Mouse (Mus musculus) heart, embryonic 13.5 days (tissue): ENCODE results near the gene Nfkb2. TPM values are rescaled to one million over a fixed set of nuclear protein-coding genes. Genes with fewer than 3 reads are reported as not detected.
A peak's percentile ranks its signal among the peaks of the same experiment; 100 is the strongest.

Source experiments
- ATAC-seq: fragments of 200-750 bp; cut with Nextera tagmentation; 2 replicates; pipeline ENCODE4 v1.8.0; 2017; ENCODE audit warnings: moderate TSS enrichment; ENCODE audit not compliant: insufficient number of reproducible peaks, low FRiP score, low TSS enrichment; ENCODE audit errors: extremely low read depth
- H3K27ac ChIP-seq: fragments of 300-500 bp; sonication (generic); replicated peaks from 2 replicates; pipeline ENCODE4 v1.5.1; 2015; ENCODE audit warnings: moderate library complexity, mild to moderate bottlenecking, inconsistent platforms
- H3K27me3 ChIP-seq: fragments of 300-500 bp; sonication (generic); replicated peaks from 2 replicates; pipeline ENCODE4 v1.6.1; 2015; ENCODE audit warnings: mild to moderate bottlenecking, inconsistent platforms
- H3K36me3 ChIP-seq: fragments of 300-500 bp; sonication (generic); 2 replicates; pipeline ENCODE4 v1.6.1; 2015; ENCODE audit warnings: mild to moderate bottlenecking, inconsistent platforms
- H3K4me1 ChIP-seq: fragments of 300-500 bp; sonication (generic); 2 replicates; pipeline ENCODE4 v1.6.1; 2015; ENCODE audit warnings: inconsistent platforms
- H3K4me2 ChIP-seq: fragments of 300-500 bp; sonication (generic); 2 replicates; pipeline ENCODE4 v1.6.1; 2015; ENCODE audit warnings: inconsistent platforms, mild to moderate bottlenecking, moderate library complexity
- H3K4me3 ChIP-seq: fragments of 300-500 bp; sonication (generic); 2 replicates; pipeline ENCODE4 v1.5.1; 2015; ENCODE audit warnings: moderate library complexity, mild to moderate bottlenecking, inconsistent platforms
- H3K9ac ChIP-seq: fragments of 300-500 bp; sonication (generic); 2 replicates; pipeline ENCODE4 v1.6.1; 2015; ENCODE audit warnings: inconsistent platforms, mild to moderate bottlenecking, moderate library complexity
- H3K9me3 ChIP-seq: fragments of 300-500 bp; sonication (generic); 2 replicates; pipeline ENCODE4 v1.6.1; 2016; ENCODE audit warnings: inconsistent platforms
- WGBS: fragments of 180-500 bp; shearing (Covaris S2); methylation state at CpG from one replicate; pipeline ENCODE4 v1.1.7; 2015; ENCODE audit warnings: mixed read lengths; 5-methylcytosine and 5-hydroxymethylcytosine counted together
- polyA plus RNA-seq: library from polyadenylated mRNA; unstranded; fragments of >200 nt; fragmentation: Nextera tagmentation; extraction: Ambion mirVana; gene quantifications from 2 replicates; pipeline ENCODE4 v1.2.1, GENCODE M21; 2015

Gene Nfkb2
- polyA plus RNA-seq, 1 experiment from 2014 or later: 6.3 TPM

- Histone ChIP-seq H3K4me2 (no peak overlapping the region), H3K9me3 (no peaks in the 10 kb centered on the region), H3K27ac (no peak overlapping the region), H3K4me1 (peaks cover 30% of the 10 kb centered on the region), H3K27me3 (peaks cover 61% of the 10 kb centered on the region), H3K4me3 (no peak overlapping the region), H3K36me3 (peaks cover 48% of the 10 kb centered on the region), H3K9ac (no peak overlapping the region)
- ATAC-seq: no peak
- WGBS: 72% methylated on average over 21 of the region's 21 CpGs
Observed at GRCm38 (mm10) chr19:46309651-46310305, 5.7 kb downstream of the Nfkb2 start.

GRCm38 (mm10) chr19:46310312-46310865 lies 6.3 kb downstream of the Nfkb2 start:
- Histone ChIP-seq H3K9ac (no peak overlapping the region), H3K4me1 (peaks cover 34% of the 10 kb centered on the region), H3K9me3 (no peaks in the 10 kb centered on the region), H3K36me3 (peaks cover 48% of the 10 kb centered on the region), H3K27ac (no peak overlapping the region), H3K27me3 (peaks cover 67% of the 10 kb centered on the region), H3K4me2 (no peak overlapping the region), H3K4me3 (no peak overlapping the region)
- 81% methylated on average over 12 of the region's 12 CpGs for WGBS
- ATAC-seq: no peak

GRCm38 (mm10) chr19:46311341-46311740 lies 7.2 kb downstream of the Nfkb2 start:
- Histone ChIP-seq H3K4me2 (no peak overlapping the region), H3K27ac (no peak overlapping the region), H3K36me3 (peaks cover 48% of the 10 kb centered on the region), H3K9me3 (no peaks in the 10 kb centered on the region), H3K27me3 (peaks cover 77% of the 10 kb centered on the region), H3K4me3 (no peak overlapping the region), H3K4me1 (peaks cover 37% of the 10 kb centered on the region), H3K9ac (no peak overlapping the region)
- no peak for ATAC-seq
- 80% methylated on average over 9 of the region's 9 CpGs for WGBS

- 89% methylated on average over 21 of the region's 21 CpGs for WGBS
- H3K9ac ChIP-seq: no peak overlapping the region
- no peak overlapping the region for H3K4me3 ChIP-seq
- no peak for ATAC-seq
- H3K27me3 ChIP-seq: peaks cover 84% of the 10 kb centered on the region
- peaks cover 45% of the 10 kb centered on the region for H3K36me3 ChIP-seq
- H3K27ac ChIP-seq: no peak overlapping the region
- H3K4me2 ChIP-seq: no peak overlapping the region
- H3K9me3 ChIP-seq: no peaks in the 10 kb centered on the region
- peaks cover 46% of the 10 kb centered on the region for H3K4me1 ChIP-seq
Observed at GRCm38 (mm10) chr19:46312566-46312965, 8.4 kb downstream of the Nfkb2 start.

DNA sequence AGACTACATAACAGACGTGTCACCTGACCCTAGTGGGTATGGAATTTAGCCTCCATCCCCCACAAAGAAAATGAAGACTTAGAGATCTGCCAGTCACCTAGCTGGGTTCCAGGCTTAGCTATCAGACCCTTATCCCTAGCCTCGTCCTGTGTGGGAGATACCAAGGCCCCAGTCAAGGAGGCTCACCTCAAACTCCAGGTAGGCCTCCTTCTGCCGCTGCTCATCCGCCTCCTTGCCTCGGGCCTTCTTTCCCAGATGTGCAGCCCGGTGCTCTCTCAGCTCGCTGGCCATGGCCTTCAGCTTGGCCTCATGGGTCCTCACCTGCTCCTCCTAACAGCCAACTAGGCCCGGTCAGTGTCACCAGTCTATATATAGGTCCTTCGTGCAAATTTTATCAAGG lies 9.0 kb downstream of the Nfkb2 start:
- H3K9me3 ChIP-seq: no peaks in the 10 kb centered on the region
- H3K4me1 ChIP-seq: peaks cover 52% of the 10 kb centered on the region
- no peak overlapping the region for H3K4me3 ChIP-seq
- ATAC-seq: no peak
- H3K4me2 ChIP-seq: no peak overlapping the region
- no peak overlapping the region for H3K27ac ChIP-seq
- H3K36me3 ChIP-seq: peaks cover 39% of the 10 kb centered on the region
- 74% methylated on average over 9 of the region's 9 CpGs for WGBS
- peaks cover 84% of the 10 kb centered on the region for H3K27me3 ChIP-seq
- H3K9ac ChIP-seq: no peak overlapping the region

- Histone ChIP-seq H3K4me3 (no peak overlapping the region), H3K27ac (no peak overlapping the region), H3K4me2 (no peak overlapping the region), H3K9ac (no peak overlapping the region), H3K4me1 (peaks cover 53% of the 10 kb centered on the region), H3K9me3 (no peaks in the 10 kb centered on the region), H3K36me3 (peaks cover 35% of the 10 kb centered on the region), H3K27me3 (peaks cover 84% of the 10 kb centered on the region)
- ATAC-seq: no peak
- 66% methylated on average over 6 of the region's 6 CpGs for WGBS
Observed at GRCm38 (mm10) chr19:46313591-46313990, 9.5 kb downstream of the Nfkb2 start.

DNA sequence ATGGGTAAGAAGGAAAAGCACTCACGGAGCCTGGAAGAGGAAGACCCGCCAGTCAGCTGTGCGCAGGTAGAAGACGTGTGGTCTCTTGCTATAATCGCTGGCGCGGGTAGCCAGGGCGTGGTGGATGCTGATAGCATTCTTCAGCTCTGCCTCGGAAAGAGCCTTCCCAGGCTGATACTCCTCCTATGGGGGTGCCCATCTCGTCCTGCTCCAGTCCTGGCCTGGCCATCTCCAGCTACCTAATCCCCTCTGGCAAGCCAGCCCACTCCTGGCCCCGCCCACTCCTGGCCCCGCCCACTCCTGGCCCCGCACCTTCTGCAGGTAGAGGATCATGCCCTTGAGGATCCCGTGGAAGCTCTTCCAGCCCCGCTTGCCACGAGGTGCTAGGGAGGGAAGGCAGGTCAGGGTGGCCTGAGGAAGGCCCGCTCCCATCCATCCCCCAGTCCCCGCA lies 10.1 kb downstream of the Nfkb2 start:
- H3K9me3 ChIP-seq: no peaks in the 10 kb centered on the region
- peaks cover 55% of the 10 kb centered on the region for H3K4me1 ChIP-seq
- H3K4me3 ChIP-seq: 0 out of 2 replicates have a peak overlapping the region, but pooled peaks have one; percentile 17
- WGBS: 13% methylated on average over 18 of the region's 18 CpGs
- no peak overlapping the region for H3K9ac ChIP-seq
- peaks cover 35% of the 10 kb centered on the region for H3K36me3 ChIP-seq
- H3K27ac ChIP-seq: no peak overlapping the region
- ATAC-seq: no peak
- H3K27me3 ChIP-seq: peaks cover 87% of the 10 kb centered on the region
- H3K4me2 ChIP-seq: peak overlapping the region; percentile 81; the same call in 1 of the 2 replicates

GRCm38 (mm10) chr19:46314872-46315742 lies 11.0 kb downstream of the Nfkb2 start:
- H3K36me3 ChIP-seq: peaks cover 29% of the 10 kb centered on the region
- H3K9ac ChIP-seq: peak overlapping the region; percentile 19; the same call in 1 of the 2 replicates
- H3K4me2 ChIP-seq: peak overlapping the region; percentile 81
- no peak for ATAC-seq
- peak overlapping the region; percentile 17; the same call in 1 of the 2 replicates for H3K4me3 ChIP-seq
- no peaks in the 10 kb centered on the region for H3K9me3 ChIP-seq
- H3K27ac ChIP-seq: peak overlapping the region; percentile 16; the same call in 1 of the 2 replicates
- peaks cover 58% of the 10 kb centered on the region for H3K4me1 ChIP-seq
- H3K27me3 ChIP-seq: peaks cover 90% of the 10 kb centered on the region
- WGBS: 26% methylated on average over 14 of the region's 14 CpGs

- ATAC-seq: no peak
- peaks cover 92% of the 10 kb centered on the region for H3K27me3 ChIP-seq
- peaks cover 20% of the 10 kb centered on the region for H3K36me3 ChIP-seq
- H3K9ac ChIP-seq: peak overlapping the region; percentile 76
- H3K9me3 ChIP-seq: no peaks in the 10 kb centered on the region
- H3K4me3 ChIP-seq: peak overlapping the region; percentile 62
- H3K4me1 ChIP-seq: peaks cover 58% of the 10 kb centered on the region
- peak overlapping the region; percentile 67 for H3K27ac ChIP-seq
- peak overlapping the region; percentile 81 for H3K4me2 ChIP-seq
- 41% methylated on average over 12 of the region's 12 CpGs for WGBS
Observed at GRCm38 (mm10) chr19:46315752-46316610, 11.9 kb downstream of the Nfkb2 start.

DNA sequence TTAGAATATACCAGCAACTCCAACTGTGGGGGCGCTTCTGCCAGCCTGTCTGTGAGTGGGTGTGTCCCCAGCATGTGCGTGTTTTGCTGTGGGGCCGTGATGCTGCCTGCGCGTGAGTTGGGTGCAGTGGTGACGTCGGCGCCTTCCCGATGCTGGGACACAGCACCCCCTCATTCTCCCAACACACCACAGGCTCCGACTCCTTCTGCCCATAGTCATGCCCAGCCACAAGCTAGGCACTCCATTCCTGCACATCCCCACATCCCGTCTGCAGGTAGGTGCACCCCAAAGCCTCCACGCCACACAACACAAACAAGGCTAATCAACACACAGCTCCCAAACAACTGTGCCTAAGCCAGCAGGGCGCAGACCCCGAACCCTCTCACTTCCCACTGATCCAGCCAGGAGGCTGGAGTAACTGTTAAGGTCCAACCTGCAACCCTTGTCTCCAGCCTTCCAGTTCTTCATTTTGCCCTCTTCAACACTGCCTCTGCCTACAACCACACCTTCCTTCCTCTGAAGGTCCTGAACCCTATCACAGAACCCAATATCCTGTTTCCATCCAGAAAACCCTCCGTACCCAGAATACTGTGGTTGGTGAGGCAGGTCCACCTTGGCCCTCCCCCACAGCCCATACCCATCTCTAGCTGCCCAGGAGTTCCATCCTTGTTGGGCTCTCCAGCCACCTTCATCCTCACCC lies 12.9 kb downstream of the Nfkb2 start:
- peaks cover 60% of the 10 kb centered on the region for H3K4me1 ChIP-seq
- WGBS: 35% methylated on average over 15 of the region's 15 CpGs
- H3K9ac ChIP-seq: peak overlapping the region; percentile 76
- H3K27ac ChIP-seq: peak overlapping the region; percentile 67
- no peaks in the 10 kb centered on the region for H3K9me3 ChIP-seq
- peaks cover 100% of the 10 kb centered on the region for H3K27me3 ChIP-seq
- peak overlapping the region; percentile 81 for H3K4me2 ChIP-seq
- H3K4me3 ChIP-seq: peak overlapping the region; percentile 62
- no peak for ATAC-seq
- H3K36me3 ChIP-seq: peaks cover 10% of the 10 kb centered on the region
